Mouse (Mus musculus) gastrocnemius, postnatal 36 days (tissue): Measurements from ENCODE around the gene Gm30083. TPM values are rescaled to one million over a fixed set of nuclear protein-coding genes. Genes with fewer than 3 reads are reported as not detected.

Experiments used
- DNase-seq, 2 experiments: peaks; one replicate each; pipeline ENCODE4 v3.0.0; 2022
- intact Hi-C: fragments of 180-260 bp; cut with DNase I; formaldehyde crosslinking; loops from one replicate; pipeline ENCODE4 v1.15.1; 2025
- total RNA-seq, 2 experiments: library from RNA; stranded (reverse); gene quantifications; 2 replicates each; pipeline ENCODE4 v1.2.3; 2021

Gene Gm30083
- total RNA-seq, 2 experiments from 2014 or later, result not detected

DNA sequence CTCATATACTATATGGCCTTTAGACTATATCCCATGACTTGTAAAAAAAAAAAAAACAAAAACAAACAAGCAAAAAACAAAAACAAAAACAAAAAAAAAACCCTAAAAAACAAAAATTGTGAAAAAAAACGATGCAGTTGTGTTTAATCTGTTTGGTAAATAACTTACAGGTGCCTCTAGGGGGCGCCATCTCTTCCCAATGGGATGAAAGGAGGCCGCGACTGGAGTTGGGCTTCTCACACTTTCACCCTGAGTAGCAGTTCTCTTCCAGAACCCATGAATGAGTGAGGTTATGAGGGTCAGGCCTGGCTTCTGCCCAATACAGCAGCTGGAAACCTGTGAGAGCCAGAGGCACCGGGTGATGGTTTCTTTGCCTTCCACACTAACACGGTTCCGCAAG is 49.3 kb downstream of the Gm30083 start:
- no peak for DNase-seq
- intact Hi-C loops, result no loop called here

DNA sequence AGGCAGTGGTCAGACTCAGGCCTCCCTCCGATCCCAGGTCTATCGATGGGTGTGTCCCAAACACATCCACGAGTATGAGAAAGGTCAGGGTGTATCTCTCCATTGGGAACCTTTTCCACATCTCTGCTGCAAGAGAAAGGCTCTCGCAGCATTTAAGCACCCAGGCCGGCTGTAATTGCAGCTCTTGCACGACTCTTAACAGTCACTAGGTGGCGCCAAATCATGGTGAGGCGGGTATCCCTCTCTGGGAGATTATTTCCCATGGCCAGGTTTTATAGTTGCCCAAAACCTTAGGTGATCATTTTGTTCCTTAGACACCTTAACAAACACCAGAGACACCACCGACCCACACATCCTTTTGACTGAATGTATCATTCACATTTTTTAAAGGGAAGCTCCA is 55.6 kb downstream of the Gm30083 start:
- intact Hi-C loops, result no loop called here
- no peak for DNase-seq

GRCm38 (mm10) chr14:33958841-33959240 is 56.1 kb downstream of the Gm30083 start:
- DNase-seq, result no peak
- intact Hi-C loops, result no loop called here

DNA sequence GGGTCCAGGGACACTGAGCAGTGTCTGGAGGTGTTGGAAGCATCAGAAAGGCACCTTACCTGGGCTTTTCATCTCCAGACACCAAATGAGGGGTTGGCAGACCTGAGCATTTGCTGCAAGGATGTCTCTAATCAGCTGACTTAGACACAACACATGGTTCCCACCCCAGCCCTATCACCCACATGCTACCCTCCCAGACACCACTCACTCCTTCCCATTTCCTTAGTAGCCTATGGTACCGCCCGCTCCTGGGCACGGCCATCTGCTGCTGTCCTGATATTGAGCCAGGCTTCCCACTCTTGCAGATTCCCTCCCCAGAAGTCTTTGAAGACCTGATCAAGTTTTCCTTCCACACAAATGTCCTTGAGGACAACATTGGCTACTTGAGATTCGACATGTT is 56.8 kb downstream of the Gm30083 start:
- intact Hi-C loops, result no loop called here
- DNase-seq, result no peak

- intact Hi-C loops, result no loop called here
Observed at GRCm38 (mm10) chr14:33956055-33956454, 58.9 kb downstream of the Gm30083 start.

GRCm38 (mm10) chr14:33953761-33954160 is 61.2 kb downstream of the Gm30083 start, which contains the start of gene Rbp3:
Gene Rbp3, plus strand, starts transcription at chr14:33954003.
- no peak for DNase-seq
- intact Hi-C loops, result no loop called here

More at GRCm38 (mm10) chr14:33956055-33956454, 58.9 kb downstream of the Gm30083 start:
- DNase-seq, result no peak

DNA sequence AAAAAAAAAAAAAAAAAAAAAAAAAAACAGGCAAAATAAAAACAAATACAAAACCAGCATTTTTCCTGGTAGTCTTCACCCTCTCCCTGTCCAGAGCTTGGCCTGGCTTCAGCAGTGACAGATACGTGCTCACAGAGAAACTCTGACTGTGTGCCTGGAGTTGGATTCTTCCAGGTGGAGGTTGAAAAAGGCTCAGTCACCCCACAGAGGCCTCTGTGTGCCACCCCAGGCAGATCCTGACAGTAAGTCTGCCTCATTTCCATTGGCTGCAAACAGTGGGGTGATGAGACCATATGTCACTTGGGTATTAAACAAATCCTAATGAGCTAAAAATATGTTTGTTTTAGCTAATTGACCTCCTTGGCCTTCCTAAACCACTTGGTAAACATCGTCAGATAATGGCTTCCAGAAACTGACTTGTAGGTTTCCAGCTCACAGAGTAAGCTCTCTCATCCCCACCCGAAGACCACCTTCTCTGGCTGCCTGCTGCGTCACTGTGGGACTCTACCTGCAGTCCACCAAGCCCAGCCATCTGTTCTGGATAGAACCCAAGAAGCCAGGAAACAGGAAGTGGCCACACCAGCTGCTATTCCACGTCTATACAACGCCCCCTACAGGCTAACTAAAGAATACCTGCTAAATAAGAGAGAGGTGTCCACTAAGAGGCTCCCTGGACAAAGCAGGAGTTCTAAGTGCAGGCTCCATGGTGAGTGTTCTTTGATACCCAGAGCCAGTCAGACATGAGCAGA is 62.6 kb downstream of the Gm30083 start:
- intact Hi-C loops, result no loop called here
- DNase-seq, result no peak

DNA sequence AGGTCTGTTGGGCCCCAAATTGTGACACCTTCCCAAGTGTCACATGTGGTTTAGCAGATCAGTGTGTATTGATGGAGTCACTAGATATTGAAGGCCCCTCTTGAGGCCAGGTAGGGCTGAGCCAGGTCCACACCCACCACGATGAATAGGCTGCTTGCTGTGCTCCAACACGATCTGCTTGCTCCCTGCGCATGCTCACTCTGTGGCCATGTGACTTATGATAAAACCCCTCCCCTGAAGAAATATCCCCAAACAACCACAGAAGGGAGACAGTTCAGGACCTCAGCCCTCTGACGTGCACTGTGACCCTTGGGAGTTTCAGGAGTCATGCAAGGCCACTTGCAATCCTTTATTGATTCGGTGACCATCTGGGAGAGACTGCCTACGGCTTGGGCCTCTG is 68.9 kb downstream of the Gm30083 start:
- intact Hi-C loops, result no loop called here
- no peak for DNase-seq

DNA sequence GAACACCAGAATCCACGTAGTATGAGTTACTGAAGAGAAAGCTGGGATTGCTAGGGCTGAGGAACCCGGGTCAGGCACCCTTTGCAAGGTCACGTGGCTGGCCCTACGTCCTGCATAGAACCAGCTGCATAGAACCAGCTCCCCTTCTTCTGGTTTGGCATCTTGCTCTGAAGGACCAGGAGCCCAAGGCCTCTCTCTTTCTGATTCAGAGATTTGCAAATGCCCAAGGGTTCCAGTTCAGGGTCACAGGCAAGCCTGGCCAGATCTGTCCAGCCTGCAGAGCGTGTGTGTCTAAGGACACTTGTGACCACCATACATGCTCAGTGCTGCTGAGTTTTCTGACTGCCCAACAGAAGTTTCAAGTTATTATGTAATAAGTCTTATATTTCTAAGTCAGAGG is 72.8 kb downstream of the Gm30083 start:
- intact Hi-C loops, result no loop called here
- no peak for DNase-seq

- intact Hi-C loops, result no loop called here
- no peak for DNase-seq
Observed at GRCm38 (mm10) chr14:33940739-33941138, 74.2 kb downstream of the Gm30083 start, which contains the start of gene Gdf2. Gene Gdf2, plus strand, starts transcription at chr14:33941039.

GRCm38 (mm10) chr14:33939117-33939516 is 75.9 kb downstream of the Gm30083 start:
- intact Hi-C loops, result no loop called here
- DNase-seq, result peak; percentile 33 to 51

Other genes starting within 250 kb of the Gm30083 start
- 1 to 10 TPM; 1.5 to 2.5 TPM for gene Gdf10, start 91.6 kb downstream of the Gm30083 start, total RNA-seq
- not detected for gene Gdf2, start 74.1 kb downstream of the Gm30083 start, total RNA-seq
- not detected for gene Rbp3, start 61.2 kb downstream of the Gm30083 start, total RNA-seq
- gene Zfp488, start 36.4 kb downstream of the Gm30083 start, total RNA-seq, result not detected
- gene Gm5460, start 1.6 kb upstream of the Gm30083 start, total RNA-seq, result not detected
- not detected for gene Antxrl, start 37.5 kb upstream of the Gm30083 start, total RNA-seq
- gene Anxa8, start 70.8 kb upstream of the Gm30083 start, total RNA-seq, result under 1 TPM; 0.54 to 0.67 TPM
- not detected for gene A630023A22Rik, start 87.6 kb upstream of the Gm30083 start, total RNA-seq
- under 1 TPM; 0.10 TPM for gene Npy4r, start 137.3 kb upstream of the Gm30083 start, total RNA-seq
- gene Gprin2, start 186.5 kb upstream of the Gm30083 start, total RNA-seq, result under 1 TPM in 1 of 2 experiments, not detected in 1; 0.05 TPM
- under 1 TPM; 0.36 to 0.57 TPM for gene Syt15, start 204.4 kb upstream of the Gm30083 start, total RNA-seq